Mouse (Mus musculus) megakaryocyte, embryonic 14.5 days (primary cell): Measurements from ENCODE around the gene Ikbke.

ENCODE experiments used
- FLI1 ChIP-seq: IDR thresholded peaks from 2 replicates; pipeline ENCODE4 v1.6.1; 2012; ENCODE audit warnings: low read length, inconsistent platforms, mixed read lengths
- GATA1 ChIP-seq: IDR thresholded peaks from 3 replicates; pipeline ENCODE4 v1.6.1; 2012; ENCODE audit warnings: mixed read lengths, low read length, inconsistent platforms, borderline replicate concordance

GRCm38 (mm10) chr1:131295200-131295599, 15.8 kb upstream of the Ikbke start:
- TF ChIP-seq GATA1 (no peak), FLI1 (no peak)
